Mouse (Mus musculus): ENCODE results near the gene Lag3. TPM values are rescaled to one million over a fixed set of nuclear protein-coding genes. Genes with fewer than 3 reads are reported as not detected.

The Lag3 gene
- polyA plus RNA-seq, 1 experiment from 2014 or later = 2.1 TPM

DNA sequence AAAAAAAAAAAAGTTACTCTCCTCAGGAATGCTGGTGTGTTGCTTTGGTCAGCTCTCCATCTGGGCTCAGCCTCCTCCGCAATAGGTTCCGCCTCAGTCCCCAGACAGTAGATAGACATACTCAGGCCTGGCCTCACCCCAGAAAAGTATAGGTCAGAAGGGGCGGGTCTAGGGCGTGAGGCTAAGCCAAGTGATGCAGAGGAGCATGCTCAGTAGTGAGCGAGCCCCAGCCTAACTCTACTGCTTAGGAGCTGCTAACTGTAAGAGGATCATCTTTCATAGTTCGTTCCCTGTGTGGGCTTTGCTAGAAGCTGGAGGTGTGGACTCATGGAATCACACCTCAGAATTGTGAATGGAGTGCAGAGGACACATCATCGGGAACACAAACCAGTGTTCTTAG, 27.0 kb upstream of the Lag3 start:
- H3K36me3 ChIP-seq (ENCODE audit: control insufficient read depth, insufficient read depth, low read length) = peaks cover 55% of the 10 kb centered on the region
- WGBS = 92% methylated on average over 7 of the region's 7 CpGs

GRCm38 (mm10) chr6:124937493-124937892, 26.0 kb upstream of the Lag3 start:
- Histone ChIP-seq H3K4me1 (replicated peaks; ENCODE audit: control insufficient read depth, insufficient read depth, low read length) (peaks cover 5% of the 10 kb centered on the region), H3K27ac (ENCODE audit: low read depth) (no peak overlapping the region), H3K27me3 (replicated peaks; ENCODE audit: control insufficient read depth, insufficient read depth, low read length) (no peaks in the 10 kb centered on the region), H3K9ac (ENCODE audit: low read length) (no peak overlapping the region), H3K36me3 (ENCODE audit: control insufficient read depth, insufficient read depth, low read length) (peaks cover 55% of the 10 kb centered on the region), H3K9me3 (ENCODE audit: control insufficient read depth, low read length) (no peaks in the 10 kb centered on the region), H3K4me2 (ENCODE audit: low read length) (no peak overlapping the region), H3K4me3 (ENCODE audit: low read depth, low read length) (no peak overlapping the region)
- ATAC-seq (replicated peaks; ENCODE audit: low FRiP score, low TSS enrichment, low read depth) = no peak
- 77% methylated on average over 2 of the region's 2 CpGs for WGBS
- no peak for DNase-seq (ENCODE audit: low spot score)

More for the DNA sequence above, 27.0 kb upstream of the Lag3 start:
- no peaks in the 10 kb centered on the region for H3K9me3 ChIP-seq (ENCODE audit: control insufficient read depth, low read length)
- H3K4me2 ChIP-seq (ENCODE audit: low read length) = no peak overlapping the region
- ATAC-seq (replicated peaks; ENCODE audit: low FRiP score, low TSS enrichment, low read depth) (no peak), DNase-seq (ENCODE audit: low spot score) (no peak)
- no peak overlapping the region for H3K27ac ChIP-seq (ENCODE audit: low read depth)
- H3K27me3 ChIP-seq (replicated peaks; ENCODE audit: control insufficient read depth, insufficient read depth, low read length) = no peaks in the 10 kb centered on the region
- H3K9ac ChIP-seq (ENCODE audit: low read length) = no peak overlapping the region
- no peaks in the 10 kb centered on the region for H3K4me1 ChIP-seq (replicated peaks; ENCODE audit: control insufficient read depth, insufficient read depth, low read length)
- H3K4me3 ChIP-seq (ENCODE audit: low read depth, low read length) = no peak overlapping the region

DNA sequence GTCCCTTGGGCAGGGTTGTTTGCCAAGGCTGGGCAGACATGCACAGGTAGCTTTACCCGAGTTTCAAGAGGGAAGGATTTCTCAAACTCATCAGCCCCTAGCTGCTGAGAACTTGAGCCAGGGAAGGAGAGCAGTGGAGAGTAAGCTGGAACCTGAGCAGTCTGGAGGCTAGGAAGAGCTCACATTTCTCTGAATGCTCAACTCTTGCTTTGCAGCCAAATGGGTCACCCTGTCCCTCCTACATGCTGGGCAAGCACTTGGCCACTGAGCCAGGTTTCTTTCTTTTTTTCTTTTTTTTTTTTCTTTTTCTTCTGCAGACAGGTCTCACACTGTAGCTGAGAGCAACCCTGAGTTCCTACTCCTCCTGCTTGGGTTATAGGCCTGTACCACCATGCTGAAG, 25.2 kb upstream of the Lag3 start:
- no peaks in the 10 kb centered on the region for H3K27me3 ChIP-seq (replicated peaks; ENCODE audit: control insufficient read depth, insufficient read depth, low read length)
- ATAC-seq (replicated peaks; ENCODE audit: low FRiP score, low TSS enrichment, low read depth) (no peak), DNase-seq (ENCODE audit: low spot score) (no peak)
- 70% methylated on average over 1 of the region's 1 CpGs for WGBS
- no peak overlapping the region for H3K4me2 ChIP-seq (ENCODE audit: low read length)
- peaks cover 10% of the 10 kb centered on the region for H3K4me1 ChIP-seq (replicated peaks; ENCODE audit: control insufficient read depth, insufficient read depth, low read length)
- no peaks in the 10 kb centered on the region for H3K9me3 ChIP-seq (ENCODE audit: control insufficient read depth, low read length)
- peaks cover 55% of the 10 kb centered on the region for H3K36me3 ChIP-seq (ENCODE audit: control insufficient read depth, insufficient read depth, low read length)
- H3K27ac ChIP-seq (ENCODE audit: low read depth) = no peak overlapping the region
- H3K9ac ChIP-seq (ENCODE audit: low read length) = no peak overlapping the region
- no peak overlapping the region for H3K4me3 ChIP-seq (ENCODE audit: low read depth, low read length)

DNA sequence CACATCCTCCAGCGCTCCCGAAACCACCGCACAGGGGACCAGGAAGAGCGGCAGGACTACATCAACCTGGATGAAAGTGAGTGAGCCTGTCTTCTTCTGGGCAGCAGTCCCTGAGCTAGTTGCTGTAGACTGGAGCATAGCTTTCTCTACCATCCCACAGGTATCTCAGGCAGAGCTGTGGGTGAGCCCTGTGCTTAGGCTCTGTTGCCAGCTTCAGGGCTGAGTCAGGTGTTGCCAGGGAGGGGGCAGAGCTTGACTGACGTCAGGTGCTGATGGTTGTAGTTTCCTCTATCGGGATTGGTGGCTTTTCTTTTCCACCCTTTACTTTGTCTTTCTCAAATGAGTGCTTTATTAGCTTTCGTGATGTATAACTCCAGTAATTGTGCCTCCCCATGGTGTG, 23.2 kb upstream of the Lag3 start:
- Histone ChIP-seq H3K9ac (ENCODE audit: low read length) (no peak overlapping the region), H3K9me3 (ENCODE audit: control insufficient read depth, low read length) (no peaks in the 10 kb centered on the region), H3K27me3 (replicated peaks; ENCODE audit: control insufficient read depth, insufficient read depth, low read length) (no peaks in the 10 kb centered on the region), H3K4me3 (ENCODE audit: low read depth, low read length) (no peak overlapping the region), H3K27ac (ENCODE audit: low read depth) (no peak overlapping the region), H3K36me3 (ENCODE audit: control insufficient read depth, insufficient read depth, low read length) (peaks cover 55% of the 10 kb centered on the region), H3K4me2 (ENCODE audit: low read length) (no peak overlapping the region), H3K4me1 (replicated peaks; ENCODE audit: control insufficient read depth, insufficient read depth, low read length) (peaks cover 18% of the 10 kb centered on the region)
- 96% methylated on average over 7 of the region's 7 CpGs for WGBS
- DNase-seq (ENCODE audit: low spot score) (no peak), ATAC-seq (replicated peaks; ENCODE audit: low FRiP score, low TSS enrichment, low read depth) (no peak)

GRCm38 (mm10) chr6:124933127-124933526, 21.6 kb upstream of the Lag3 start:
- Histone ChIP-seq H3K27me3 (replicated peaks; ENCODE audit: control insufficient read depth, insufficient read depth, low read length) (no peaks in the 10 kb centered on the region), H3K4me3 (ENCODE audit: low read depth, low read length) (no peak overlapping the region), H3K27ac (ENCODE audit: low read depth) (no peak overlapping the region), H3K4me1 (replicated peaks; ENCODE audit: control insufficient read depth, insufficient read depth, low read length) (peaks cover 18% of the 10 kb centered on the region), H3K9ac (ENCODE audit: low read length) (no peak overlapping the region), H3K36me3 (ENCODE audit: control insufficient read depth, insufficient read depth, low read length) (peaks cover 43% of the 10 kb centered on the region), H3K9me3 (ENCODE audit: control insufficient read depth, low read length) (no peaks in the 10 kb centered on the region), H3K4me2 (ENCODE audit: low read length) (no peak overlapping the region)
- ATAC-seq (replicated peaks; ENCODE audit: low FRiP score, low TSS enrichment, low read depth) (no peak), DNase-seq (ENCODE audit: low spot score) (no peak)
- WGBS = 90% methylated on average over 3 of the region's 3 CpGs

GRCm38 (mm10) chr6:124932314-124932695, 20.8 kb upstream of the Lag3 start:
- H3K9me3 ChIP-seq (ENCODE audit: control insufficient read depth, low read length) = no peaks in the 10 kb centered on the region
- H3K36me3 ChIP-seq (ENCODE audit: control insufficient read depth, insufficient read depth, low read length) = peaks cover 37% of the 10 kb centered on the region
- ATAC-seq (replicated peaks; ENCODE audit: low FRiP score, low TSS enrichment, low read depth) = no peak
- peaks cover 18% of the 10 kb centered on the region for H3K4me1 ChIP-seq (replicated peaks; ENCODE audit: control insufficient read depth, insufficient read depth, low read length)
- peak overlapping the region; percentile 86 for H3K4me3 ChIP-seq (ENCODE audit: low read depth, low read length)
- peak overlapping the region; percentile 97; the same call in 1 of the 2 replicates for H3K27ac ChIP-seq (ENCODE audit: low read depth)
- 48% methylated on average over 12 of the region's 12 CpGs for WGBS
- no peak for DNase-seq (ENCODE audit: low spot score)
- peak overlapping the region; percentile 90 for H3K4me2 ChIP-seq (ENCODE audit: low read length)
- no peaks in the 10 kb centered on the region for H3K27me3 ChIP-seq (replicated peaks; ENCODE audit: control insufficient read depth, insufficient read depth, low read length)
- peak overlapping the region; percentile 94 for H3K9ac ChIP-seq (ENCODE audit: low read length)

DNA sequence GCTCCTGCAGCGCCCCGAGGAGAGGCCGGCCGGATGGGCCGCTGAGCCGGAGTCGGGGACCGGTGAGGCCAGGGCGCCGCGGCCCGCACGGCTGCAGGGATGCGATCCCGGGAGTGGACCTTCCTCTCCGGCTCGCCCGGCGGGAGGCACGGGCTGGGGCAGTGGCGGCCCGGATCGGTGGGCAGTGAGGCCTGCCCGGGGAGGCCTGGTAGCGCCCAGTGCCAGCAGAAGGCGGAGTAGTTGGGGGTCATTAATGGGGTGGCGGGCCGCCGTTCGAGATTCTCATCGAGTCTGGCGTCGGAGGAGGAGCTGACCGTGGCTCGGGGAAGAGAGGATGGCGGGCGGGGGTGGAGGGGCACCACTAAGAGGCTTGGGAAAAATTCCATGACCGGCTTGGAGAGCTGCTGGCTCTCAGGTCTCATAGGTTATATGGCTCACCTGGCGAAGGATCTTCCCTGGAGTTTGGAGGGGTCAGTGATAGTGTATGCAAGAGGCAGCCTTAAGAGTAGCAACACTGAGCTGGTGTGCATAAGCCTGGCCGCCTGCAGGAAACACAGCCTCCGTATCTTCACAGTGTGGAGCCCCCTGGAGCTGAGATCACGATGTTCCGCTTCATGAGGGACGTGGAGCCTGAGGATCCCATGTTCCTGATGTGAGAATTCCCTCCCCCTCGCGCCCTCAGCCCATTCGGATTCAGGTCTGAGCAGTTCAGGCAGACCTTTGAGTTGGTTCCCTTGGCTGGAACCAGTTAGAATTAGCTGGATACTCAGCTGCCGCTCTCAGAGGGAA, 20.2 kb upstream of the Lag3 start:
- 1% methylated on average over 48 of the region's 48 CpGs for whole genome bisulfite sequencing
- Histone ChIP-seq H3K27me3 (replicated peaks; ENCODE audit: control insufficient read depth, insufficient read depth, low read length) (no peaks in the 10 kb centered on the region), H3K4me3 (ENCODE audit: low read depth, low read length) (peak overlapping the region; percentile 86), H3K9me3 (ENCODE audit: control insufficient read depth, low read length) (no peaks in the 10 kb centered on the region), H3K4me2 (ENCODE audit: low read length) (peak overlapping the region; percentile 90), H3K27ac (ENCODE audit: low read depth) (peak overlapping the region; percentile 97), H3K36me3 (ENCODE audit: control insufficient read depth, insufficient read depth, low read length) (peaks cover 32% of the 10 kb centered on the region), H3K4me1 (replicated peaks; ENCODE audit: control insufficient read depth, insufficient read depth, low read length) (peaks cover 18% of the 10 kb centered on the region), H3K9ac (ENCODE audit: low read length) (peak overlapping the region; percentile 94)
- DNase-seq (ENCODE audit: low spot score) (no peak), ATAC-seq (replicated peaks; ENCODE audit: low FRiP score, low TSS enrichment, low read depth) (peak; percentile 32)

GRCm38 (mm10) chr6:124930754-124931524, 19.4 kb upstream of the Lag3 start, which contains the start of gene Mlf2:
Gene Mlf2, plus strand, starts transcription at chr6:124931386.
- Histone ChIP-seq H3K9ac (ENCODE audit: low read length) (peak within 1 kb of the TSS; percentile 94), H3K4me2 (ENCODE audit: low read length) (peak within 1 kb of the TSS; percentile 90), H3K9me3 (ENCODE audit: control insufficient read depth, low read length) (no peaks in the 10 kb centered on the region), H3K27ac (ENCODE audit: low read depth) (peak within 1 kb of the TSS; percentile 97), H3K27me3 (replicated peaks; ENCODE audit: control insufficient read depth, insufficient read depth, low read length) (no peaks in the 10 kb centered on the region), H3K4me3 (ENCODE audit: low read depth, low read length) (peak within 1 kb of the TSS; percentile 86), H3K4me1 (replicated peaks; ENCODE audit: control insufficient read depth, insufficient read depth, low read length) (peaks cover 22% of the 10 kb centered on the region), H3K36me3 (ENCODE audit: control insufficient read depth, insufficient read depth, low read length) (peaks cover 24% of the 10 kb centered on the region)
- ATAC-seq (replicated peaks; ENCODE audit: low FRiP score, low TSS enrichment, low read depth) (peak; percentile 95), DNase-seq (ENCODE audit: low spot score) (peak; percentile 99)
- WGBS = under 1% methylated on average over 63 of the region's 64 CpGs

Data from intestine, embryonic 14.5 days (tissue).